Mouse (Mus musculus) liver, adult 10 weeks (tissue): ENCODE data around the gene Krtap3-1. TPM values are rescaled to one million over a fixed set of nuclear protein-coding genes. Genes with fewer than 3 reads are reported as not detected.

Experiments used
- polyA plus RNA-seq: library from polyadenylated mRNA; stranded (reverse); fragments of 350-450 nt; fragmentation: Illumina TruSeq; extraction: RNeasy Lipid Tissue Mini Kit (QIAGEN cat#74804); gene quantifications from one replicate; pipeline ENCODE4 v1.2.3, GENCODE M21; 2014; ENCODE audit warnings: low read depth, low replicate concordance

Gene Krtap3-1
- not detected for polyA plus RNA-seq

GRCm38 (mm10) chr11:99566530-99566929, at the start of gene Krtap3-1:
Gene Krtap3-1 (minus strand): TSS chr11:99566630.

DNA sequence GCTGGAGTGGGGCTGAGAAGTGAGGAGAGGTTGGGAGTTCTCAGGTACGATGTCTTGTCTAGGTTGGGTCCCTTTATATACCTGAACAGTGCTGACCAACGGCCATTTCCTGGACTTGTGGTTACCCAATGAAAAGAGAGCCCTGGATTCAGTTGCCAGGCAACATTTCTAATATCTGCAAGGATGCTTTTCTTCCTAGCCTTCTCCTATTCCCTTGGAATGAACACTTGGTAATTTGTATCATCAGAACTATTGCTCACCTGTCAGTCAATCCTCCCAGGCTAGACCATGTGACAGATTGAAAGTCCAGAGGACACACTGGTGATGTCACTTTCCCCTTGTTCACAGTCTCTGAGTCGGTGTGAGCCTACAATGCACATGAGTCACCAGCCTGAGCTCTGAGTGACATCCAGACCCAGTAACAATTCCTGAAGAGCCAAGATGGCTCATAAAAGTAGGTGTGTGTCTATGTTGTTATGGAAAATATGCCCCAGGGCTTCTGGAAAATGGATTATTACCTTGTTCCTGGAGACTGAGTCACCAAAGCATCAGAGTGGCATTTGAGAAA, 48.5 kb upstream of the Krtap3-1 start, which contains the start of gene Krtap2-4:
TSS of gene Krtap2-4 (minus strand) at position 51 of the 568 bp plus-strand sequence.

DNA sequence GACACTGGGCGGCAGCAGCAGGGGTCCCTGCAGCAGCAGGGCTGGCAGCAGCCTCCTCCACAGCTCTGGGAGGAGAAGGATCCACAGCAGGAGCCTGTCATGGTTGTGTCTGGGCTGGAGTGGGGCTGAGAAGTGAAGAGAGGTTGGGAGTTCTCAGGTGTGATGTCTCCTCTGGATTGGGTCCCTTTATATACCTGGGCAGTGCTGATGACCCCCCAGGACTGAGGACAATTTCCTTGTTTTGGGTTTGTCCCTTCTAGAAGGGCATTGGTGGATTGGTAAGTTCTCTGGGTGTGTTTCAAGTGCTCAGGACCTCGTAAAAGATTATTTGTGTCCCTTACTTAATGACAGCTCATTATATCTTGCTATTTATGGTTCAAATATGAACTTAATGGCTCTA, 43.7 kb upstream of the Krtap3-1 start, which contains the start of gene Gm11937:
TSS of gene Gm11937 (minus strand) at position 101 of the 400 bp plus-strand sequence.

GRCm38 (mm10) chr11:99603208-99603607, 36.8 kb upstream of the Krtap3-1 start, which contains the start of gene Gm11938:
Gene Gm11938 (minus strand): TSS chr11:99603308.

GRCm38 (mm10) chr11:99597742-99598141, 31.3 kb upstream of the Krtap3-1 start, which contains the start of gene Krtap9-3:
Gene Krtap9-3 (minus strand): TSS chr11:99598105.

GRCm38 (mm10) chr11:99590981-99591380, 24.6 kb upstream of the Krtap3-1 start, which contains the start of gene Krtap1-3:
Gene Krtap1-3 (minus strand): TSS chr11:99591339.

GRCm38 (mm10) chr11:99583245-99583704, 16.8 kb upstream of the Krtap3-1 start, which contains the start of gene Krtap1-4:
Gene Krtap1-4 (minus strand): TSS chr11:99583654.

GRCm38 (mm10) chr11:99580636-99581035, 14.2 kb upstream of the Krtap3-1 start, which contains the start of gene Krtap1-5:
Gene Krtap1-5 (minus strand): TSS chr11:99581016.

GRCm38 (mm10) chr11:99559366-99559765, 7.1 kb downstream of the Krtap3-1 start, which contains the start of gene Gm11939:
Gene Gm11939 (minus strand): TSS chr11:99559466.

GRCm38 (mm10) chr11:99556753-99557152, 9.7 kb downstream of the Krtap3-1 start, which contains the start of gene Krtap3-2:
Gene Krtap3-2 (minus strand): TSS chr11:99556853.

DNA sequence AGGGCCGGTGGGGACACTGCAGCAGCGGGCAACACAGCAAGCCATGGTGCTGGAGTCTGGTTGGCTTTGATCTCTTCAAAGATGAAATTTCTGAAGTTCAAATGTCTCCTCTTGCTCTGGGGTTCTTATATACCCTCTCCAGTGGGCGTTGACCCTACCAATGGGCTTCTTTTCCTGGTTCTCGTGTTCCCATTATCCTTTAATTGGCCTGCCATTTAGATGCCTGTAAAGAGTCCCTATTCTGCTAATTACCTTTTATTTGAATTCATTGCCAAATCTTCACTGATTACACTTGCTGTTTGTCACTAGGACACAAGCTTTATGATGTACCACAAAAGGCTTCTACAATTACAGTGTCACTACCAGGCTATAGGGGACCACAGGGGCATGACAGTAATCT, 15.7 kb downstream of the Krtap3-1 start, which contains the start of gene Krtap3-3:
TSS of gene Krtap3-3 (minus strand) at position 101 of the 400 bp plus-strand sequence.

GRCm38 (mm10) chr11:99521288-99521860, 45.1 kb downstream of the Krtap3-1 start, which contains the start of gene Krt39:
Gene Krt39 (minus strand): TSS chr11:99521338.

Other genes starting within 250 kb of the Krtap3-1 start
- gene Krt25, start 243.7 kb downstream of the Krtap3-1 start, polyA plus RNA-seq = not detected
- gene Krt26, start 228.7 kb downstream of the Krtap3-1 start, polyA plus RNA-seq = not detected
- not detected for gene Krt27, start 215.5 kb downstream of the Krtap3-1 start, polyA plus RNA-seq
- not detected for gene Krt28, start 191.7 kb downstream of the Krtap3-1 start, polyA plus RNA-seq
- gene Krt10, start 177.3 kb downstream of the Krtap3-1 start, polyA plus RNA-seq = 6.3 TPM
- gene Krt12, start 144.4 kb downstream of the Krtap3-1 start, polyA plus RNA-seq = not detected
- gene Krt20, start 128.5 kb downstream of the Krtap3-1 start, polyA plus RNA-seq = not detected
- gene Krt23, start 73.5 kb downstream of the Krtap3-1 start, polyA plus RNA-seq = 2.0 TPM
- gene Krt39, start 45.3 kb downstream of the Krtap3-1 start, polyA plus RNA-seq = not detected
- not detected for gene Krt40, start 23.5 kb downstream of the Krtap3-1 start, polyA plus RNA-seq
- not detected for gene Krtap3-3, start 15.8 kb downstream of the Krtap3-1 start, polyA plus RNA-seq
- not detected for gene Krtap3-2, start 9.8 kb downstream of the Krtap3-1 start, polyA plus RNA-seq
- gene Gm11939, start 7.2 kb downstream of the Krtap3-1 start, polyA plus RNA-seq = not detected
- gene Krtap1-5, start 14.4 kb upstream of the Krtap3-1 start, polyA plus RNA-seq = not detected
- gene Krtap1-4, start 17.0 kb upstream of the Krtap3-1 start, polyA plus RNA-seq = not detected
- not detected for gene Krtap1-3, start 24.7 kb upstream of the Krtap3-1 start, polyA plus RNA-seq
- gene Krtap9-3, start 31.5 kb upstream of the Krtap3-1 start, polyA plus RNA-seq = not detected
- not detected for gene Gm11938, start 36.7 kb upstream of the Krtap3-1 start, polyA plus RNA-seq
- gene Gm11937, start 43.6 kb upstream of the Krtap3-1 start, polyA plus RNA-seq = not detected
- gene Krtap2-4, start 48.2 kb upstream of the Krtap3-1 start, polyA plus RNA-seq = not detected
- not detected for gene Gm11562, start 53.8 kb upstream of the Krtap3-1 start, polyA plus RNA-seq
- gene Krtap4-1, start 61.6 kb upstream of the Krtap3-1 start, polyA plus RNA-seq = not detected
- gene Krtap4-2, start 68.5 kb upstream of the Krtap3-1 start, polyA plus RNA-seq = not detected
- gene Krtap4-7, start 77.5 kb upstream of the Krtap3-1 start, polyA plus RNA-seq = not detected
- not detected for gene Gm11555, start 83.6 kb upstream of the Krtap3-1 start, polyA plus RNA-seq
- not detected for gene Gm11563, start 92.3 kb upstream of the Krtap3-1 start, polyA plus RNA-seq
- not detected for gene Krtap4-6, start 99.3 kb upstream of the Krtap3-1 start, polyA plus RNA-seq
- gene Gm14190, start 124.1 kb upstream of the Krtap3-1 start, polyA plus RNA-seq = not detected
- gene Gm14180, start 167.7 kb upstream of the Krtap3-1 start, polyA plus RNA-seq = not detected
- gene Gm11595, start 206.3 kb upstream of the Krtap3-1 start, polyA plus RNA-seq = not detected
- not detected for gene Krtap4-8, start 214.1 kb upstream of the Krtap3-1 start, polyA plus RNA-seq
- not detected for gene Krtap4-9, start 218.6 kb upstream of the Krtap3-1 start, polyA plus RNA-seq
- not detected for gene Gm11596, start 226.8 kb upstream of the Krtap3-1 start, polyA plus RNA-seq
- gene Gm11569, start 232.3 kb upstream of the Krtap3-1 start, polyA plus RNA-seq = not detected
- gene Gm11554, start 237.8 kb upstream of the Krtap3-1 start, polyA plus RNA-seq = not detected
- not detected for gene Krtap4-13, start 243.3 kb upstream of the Krtap3-1 start, polyA plus RNA-seq
- gene Gm11564, start 249.0 kb upstream of the Krtap3-1 start, polyA plus RNA-seq = not detected